Mouse (Mus musculus) bone marrow, adult 2 months (tissue): ENCODE results near the gene Tsen54. TPM values are rescaled to one million over a fixed set of nuclear protein-coding genes. Genes with fewer than 3 reads are reported as not detected.

Experiments used
- H3K27ac ChIP-seq: fragments of 200-500 bp; 2 replicates; pipeline ENCODE4 v1.5.1; 2012; ENCODE audit warnings: low read depth, mild to moderate bottlenecking, control low read depth, inconsistent platforms, low read length; ENCODE audit not compliant: control insufficient read depth, poor library complexity, insufficient read depth
- H3K4me1 ChIP-seq: fragments of 200-500 bp; 2 replicates; pipeline ENCODE4 v1.6.1; 2011; ENCODE audit warnings: low read length; ENCODE audit not compliant: control insufficient read depth, insufficient read depth
- H3K4me3 ChIP-seq: fragments of 200-500 bp; replicated peaks from 2 replicates; pipeline ENCODE3; 2011; ENCODE audit warnings: mild to moderate bottlenecking, low read depth, low read length, control low read depth; ENCODE audit not compliant: control insufficient read depth
- CTCF ChIP-seq: fragments of 200-500 bp; IDR thresholded peaks from 2 replicates; pipeline ENCODE4 v1.5.1; 2011; ENCODE audit warnings: low read length, control low read depth; ENCODE audit not compliant: control insufficient read depth, insufficient read depth
- POLR2A ChIP-seq: fragments of 200-500 bp; IDR thresholded peaks from 2 replicates; pipeline ENCODE4 v1.6.1; 2011; ENCODE audit warnings: low read depth, mild to moderate bottlenecking, control low read depth, low read length, borderline replicate concordance; ENCODE audit not compliant: control insufficient read depth
- WGBS: fragments of 180-500 bp; shearing (Covaris S2); methylation state at CpG from one replicate; pipeline ENCODE4 v1.1.7; 2018; 5-methylcytosine and 5-hydroxymethylcytosine counted together
- polyA plus RNA-seq: library from polyadenylated mRNA; stranded (reverse); fragments of >200 nt; gene quantifications from 2 replicates; pipeline ENCODE4 v1.2.4, GENCODE M21; 2011; ENCODE audit warnings: low replicate concordance; ENCODE audit not compliant: missing spikeins, insufficient read depth, insufficient read length

The Tsen54 gene
- polyA plus RNA-seq, 1 experiment = 11.6 TPM

DNA sequence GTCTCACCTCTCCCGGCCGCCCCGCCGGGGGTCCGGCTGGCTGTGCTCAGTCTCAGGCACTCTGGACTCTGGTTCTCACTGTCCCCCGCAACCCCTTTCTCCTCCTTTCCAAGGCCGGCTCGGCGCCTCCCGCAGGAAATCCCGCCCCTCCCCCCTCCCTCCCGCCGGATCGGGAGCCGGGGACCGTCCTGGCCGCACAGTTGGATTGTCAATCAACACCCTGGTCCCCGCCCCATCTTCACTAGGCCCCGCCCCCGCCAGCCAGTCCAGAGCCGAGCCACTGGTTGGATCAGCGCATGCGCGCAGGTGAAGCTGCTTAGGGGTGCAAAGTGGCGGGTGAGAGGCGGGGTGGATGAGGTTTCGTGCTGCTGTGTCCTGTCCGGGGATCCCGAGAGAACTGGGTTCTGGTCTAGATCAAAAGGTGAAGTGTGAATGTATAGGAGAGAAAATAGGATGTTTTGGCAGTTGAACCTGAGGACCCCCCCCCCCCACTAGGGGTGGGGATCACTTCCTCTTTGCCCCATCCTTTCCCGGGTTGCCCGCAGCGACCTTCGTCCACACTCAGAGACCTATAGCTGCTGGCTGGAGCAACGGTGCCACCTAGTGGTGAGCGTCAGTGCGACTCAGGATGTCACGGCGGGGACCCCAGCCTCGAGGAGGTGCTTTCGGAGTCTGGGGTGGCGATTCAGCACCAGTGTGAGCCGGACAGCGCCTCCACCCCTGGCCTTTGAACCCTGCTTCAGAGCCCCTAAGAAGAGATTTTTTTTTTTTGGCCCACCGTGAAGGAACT lies 822 bp upstream of the Tsen54 start, which contains the start of gene Caskin2:
Gene Caskin2, minus strand, starts transcription at position 133 of the 790 bp plus-strand sequence.
- TF ChIP-seq CTCF (peak; percentile 99), POLR2A (no peak; the same call in 1 of the 2 replicates)
- H3K27ac ChIP-seq = peak within 1 kb of the TSS; percentile 64
- peak within 1 kb of the TSS; percentile 83 for H3K4me3 ChIP-seq
- H3K4me1 ChIP-seq = 0 out of 2 replicates have a peak, but pooled peaks cover 2% of the 10 kb centered on the region
- WGBS = under 1% methylated on average over 44 of the region's 44 CpGs

DNA sequence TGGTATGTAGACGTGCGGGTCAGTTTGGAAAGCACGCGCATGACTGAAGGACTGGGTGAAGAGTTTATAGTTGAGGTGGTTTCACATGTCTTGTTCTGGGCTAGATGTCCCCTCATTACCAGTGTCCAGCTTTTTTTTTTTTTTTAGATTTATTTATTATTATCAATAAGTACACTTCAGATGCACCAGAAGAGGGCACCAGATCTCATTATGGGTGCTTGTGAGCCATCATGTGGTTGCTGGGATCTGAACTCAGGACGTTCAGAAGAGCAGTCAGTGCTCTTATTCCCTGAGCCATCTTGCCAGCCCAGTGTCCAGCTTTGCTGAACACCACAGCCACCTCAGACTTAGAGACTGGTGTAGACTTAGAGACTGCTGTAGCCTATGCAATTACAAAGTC lies 2.8 kb downstream of the Tsen54 start:
- H3K27ac ChIP-seq = no peak overlapping the region
- H3K4me3 ChIP-seq = no peak overlapping the region
- 0 out of 2 replicates have a peak, but pooled peaks cover 2% of the 10 kb centered on the region for H3K4me1 ChIP-seq
- TF ChIP-seq CTCF = no peak
- TF ChIP-seq POLR2A = no peak
- WGBS = 84% methylated on average over 5 of the region's 5 CpGs

DNA sequence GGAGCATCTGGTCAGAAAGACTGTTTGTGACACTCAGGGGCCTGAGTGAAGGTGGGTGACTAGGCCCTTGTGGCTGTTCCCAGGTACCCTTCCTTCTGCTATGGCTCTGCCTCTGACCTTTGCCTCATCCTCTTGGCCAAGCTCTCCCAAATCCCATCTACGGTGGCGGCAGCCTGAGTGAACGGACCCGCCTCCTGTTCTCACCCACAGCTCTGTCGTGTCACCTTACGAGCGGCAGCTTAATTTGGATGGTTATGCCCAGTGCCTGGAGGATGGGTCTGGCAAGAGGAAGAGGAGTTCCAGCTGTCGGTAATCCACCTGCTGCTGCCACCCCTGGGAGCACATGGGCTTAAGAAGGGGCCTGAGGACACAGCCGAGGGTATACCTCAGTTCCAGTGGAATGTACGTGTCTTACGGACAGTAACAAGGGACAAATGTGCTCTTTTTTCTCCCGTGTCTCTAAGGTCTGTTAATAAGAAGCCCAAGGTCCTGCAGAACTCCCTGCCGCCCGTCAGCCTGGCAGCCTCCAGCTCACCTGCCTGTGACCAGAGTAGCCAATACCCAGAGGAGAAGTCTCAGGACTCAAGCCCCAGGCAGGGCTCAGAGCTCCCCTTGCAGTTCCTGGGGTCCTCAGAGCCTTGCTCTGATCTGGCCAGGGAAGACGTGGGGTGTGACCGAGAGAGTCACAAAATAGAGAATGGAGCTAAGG lies 5.5 kb downstream of the Tsen54 start:
- H3K27ac ChIP-seq = no peak overlapping the region
- TF ChIP-seq POLR2A (no peak), CTCF (no peak)
- WGBS = 92% methylated on average over 16 of the region's 16 CpGs
- H3K4me3 ChIP-seq = no peak overlapping the region
- H3K4me1 ChIP-seq = peaks cover 2% of the 10 kb centered on the region; the same call in 1 of the 2 replicates

DNA sequence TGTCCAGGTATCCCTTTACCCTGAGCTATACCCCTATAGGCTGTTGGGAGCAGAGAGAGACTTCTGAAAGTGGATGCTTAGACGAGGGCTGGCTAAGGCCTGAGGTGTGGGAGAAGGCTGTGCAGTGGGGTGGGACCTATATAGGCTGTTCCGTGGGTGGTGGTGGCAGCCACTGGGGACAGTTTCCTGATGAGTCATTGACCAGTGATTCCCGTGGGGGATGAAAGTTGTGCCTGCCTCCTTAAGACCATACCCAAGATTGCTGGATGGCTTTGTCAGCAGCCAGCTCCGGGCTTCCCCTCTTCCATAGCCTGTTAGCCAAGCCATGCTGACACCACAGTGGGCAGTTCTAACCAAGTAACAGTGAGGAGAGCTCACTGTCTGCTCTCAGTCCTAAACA lies 6.5 kb downstream of the Tsen54 start:
- Histone ChIP-seq H3K4me1 (no peaks in the 10 kb centered on the region; the same call in 1 of the 2 replicates), H3K4me3 (no peak overlapping the region), H3K27ac (no peak overlapping the region)
- TF ChIP-seq CTCF (no peak), POLR2A (no peak)
- WGBS = 57% methylated on average over 4 of the region's 4 CpGs

DNA sequence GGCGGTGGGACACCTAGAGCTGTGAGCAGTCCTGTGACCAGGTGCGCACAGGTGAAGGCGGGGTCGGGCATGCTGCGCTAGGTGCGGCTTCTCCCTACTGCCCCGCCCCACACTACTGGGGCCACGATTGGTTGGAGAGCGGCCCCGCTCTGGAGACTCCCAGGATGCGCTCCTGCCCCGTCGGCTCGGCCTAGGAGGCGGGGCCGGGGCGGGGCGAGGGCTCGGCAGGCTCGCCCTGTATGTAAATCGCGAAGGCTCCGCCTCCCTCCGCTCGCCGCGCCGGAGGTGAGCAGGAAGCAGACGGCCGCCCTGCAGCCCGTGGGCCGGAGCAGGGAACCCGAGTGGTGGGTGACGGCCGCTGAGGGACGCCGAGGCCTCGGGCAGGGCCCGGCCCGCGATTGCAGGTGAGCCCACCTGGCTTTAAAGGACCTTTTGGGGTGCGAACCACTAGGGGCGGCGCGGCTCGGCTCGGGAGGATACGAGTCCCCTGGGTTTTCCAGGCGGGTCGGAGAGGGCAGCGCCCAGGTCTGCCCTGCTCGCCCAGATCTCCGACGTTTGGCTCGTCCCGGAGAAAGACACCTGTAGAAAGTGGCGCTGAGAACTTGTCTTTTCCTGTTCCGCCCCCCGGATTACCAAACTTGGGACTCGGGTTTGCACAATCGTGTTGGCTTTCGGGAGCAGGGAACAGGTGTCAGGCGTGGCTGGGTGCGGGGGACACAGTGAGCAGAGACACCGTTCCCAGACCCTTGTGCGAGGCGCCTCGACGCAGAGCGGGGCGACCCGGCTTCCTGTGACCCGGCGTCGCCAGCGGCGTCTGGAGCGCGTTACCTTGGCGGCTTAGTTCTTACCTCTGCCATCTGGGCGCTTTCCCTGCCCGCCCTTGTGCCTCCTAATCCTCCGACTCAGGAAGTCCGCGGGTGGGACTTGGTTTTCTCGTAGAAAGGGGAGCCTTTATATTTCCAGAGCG lies 9.5 kb downstream of the Tsen54 start, which contains the start of gene Llgl2:
Gene Llgl2, plus strand, starts transcription at position 276 of the 967 bp plus-strand sequence.
- H3K27ac ChIP-seq = peak within 1 kb of the TSS; percentile 4; the same call in 1 of the 2 replicates
- no peaks in the 10 kb centered on the region; the same call in 1 of the 2 replicates for H3K4me1 ChIP-seq
- TF ChIP-seq POLR2A (peak; percentile 63; the same call in 1 of the 2 replicates), CTCF (no peak)
- peak within 1 kb of the TSS; percentile 67 for H3K4me3 ChIP-seq
- 1% methylated on average over 87 of the region's 87 CpGs for WGBS

DNA sequence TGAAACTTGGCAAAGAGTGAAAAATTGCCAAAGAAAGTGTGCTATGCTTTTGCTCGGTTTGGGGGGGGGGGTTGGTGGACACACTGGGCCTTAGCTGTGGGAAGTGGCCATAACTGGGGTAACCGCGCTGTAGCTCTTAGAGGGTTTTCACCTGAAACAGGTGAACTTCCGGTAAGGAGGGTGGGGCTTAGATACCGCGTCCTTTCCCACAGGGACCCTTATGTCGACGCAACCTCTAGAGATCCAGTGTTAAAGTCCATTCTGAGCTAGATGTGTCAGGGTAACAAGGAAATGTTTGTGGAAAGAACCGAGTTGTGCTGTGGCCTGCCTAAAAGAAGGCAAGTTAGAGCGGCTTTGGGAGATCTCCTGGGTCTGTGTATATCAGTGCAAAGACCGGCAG lies 10.3 kb downstream of the Tsen54 start:
- WGBS = 31% methylated on average over 11 of the region's 11 CpGs
- no peak for TF ChIP-seq POLR2A
- TF ChIP-seq CTCF = no peak

DNA sequence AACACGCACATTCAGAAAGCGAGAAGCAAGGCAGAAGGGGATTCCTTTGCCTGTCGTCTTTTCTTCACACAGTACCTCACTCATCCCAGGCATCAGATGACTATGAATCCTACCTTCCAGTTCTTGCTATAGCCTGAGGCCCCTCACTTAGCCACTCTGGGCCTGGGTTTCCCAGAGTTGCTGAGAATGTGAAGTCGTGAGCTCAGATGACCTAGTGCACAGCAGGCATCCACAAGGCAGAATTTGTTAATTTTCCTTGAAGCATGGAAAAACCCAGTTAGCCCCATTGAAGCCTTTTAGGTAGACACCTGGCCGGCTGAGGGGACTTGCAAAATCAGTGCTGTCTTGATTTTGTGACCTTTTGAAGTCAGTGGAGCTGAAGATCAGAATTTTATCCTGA lies 12.0 kb downstream of the Tsen54 start:
- Histone ChIP-seq H3K27ac (no peak overlapping the region), H3K4me3 (no peak overlapping the region), H3K4me1 (no peaks in the 10 kb centered on the region; the same call in 1 of the 2 replicates)
- 89% methylated on average over 5 of the region's 5 CpGs for WGBS
- no peak for TF ChIP-seq POLR2A
- no peak for TF ChIP-seq CTCF

More for the DNA sequence above, 10.3 kb downstream of the Tsen54 start:
- Histone ChIP-seq H3K4me3 (no peak overlapping the region), H3K4me1 (no peaks in the 10 kb centered on the region; the same call in 1 of the 2 replicates), H3K27ac (no peak overlapping the region)
